Mouse (Mus musculus) lung, embryonic 15.5 days (tissue): Measurements from ENCODE around the gene Strn3. TPM values are rescaled to one million over a fixed set of nuclear protein-coding genes. Genes with fewer than 3 reads are reported as not detected.

Experiments used
- ATAC-seq: fragments of 200-750 bp; cut with Nextera tagmentation; 2 replicates; pipeline ENCODE4 v1.8.0; 2017; ENCODE audit warnings: moderate number of reproducible peaks, borderline replicate concordance; ENCODE audit not compliant: low FRiP score, low TSS enrichment; ENCODE audit errors: extremely low read depth
- H3K27ac ChIP-seq: fragments of 300-500 bp; sonication (generic); 2 replicates; pipeline ENCODE4 v1.5.1; 2015; ENCODE audit warnings: moderate library complexity, mild to moderate bottlenecking, inconsistent platforms
- H3K27me3 ChIP-seq: fragments of 300-500 bp; sonication (generic); 2 replicates; pipeline ENCODE4 v1.6.1; 2015; ENCODE audit warnings: inconsistent platforms
- H3K36me3 ChIP-seq: fragments of 300-500 bp; sonication (generic); 2 replicates; pipeline ENCODE4 v1.6.1; 2015; ENCODE audit warnings: inconsistent platforms
- H3K4me1 ChIP-seq: fragments of 300-500 bp; sonication (generic); 2 replicates; pipeline ENCODE4 v1.6.1; 2015; ENCODE audit warnings: inconsistent platforms
- H3K4me2 ChIP-seq: fragments of 300-500 bp; sonication (generic); 2 replicates; pipeline ENCODE4 v1.6.1; 2015; ENCODE audit warnings: inconsistent platforms, mild to moderate bottlenecking, moderate library complexity
- H3K4me3 ChIP-seq: fragments of 300-500 bp; sonication (generic); 2 replicates; pipeline ENCODE4 v1.5.1; 2015; ENCODE audit warnings: mild to moderate bottlenecking, inconsistent platforms
- H3K9ac ChIP-seq: fragments of 300-500 bp; sonication (generic); 2 replicates; pipeline ENCODE4 v1.6.1; 2015; ENCODE audit warnings: inconsistent platforms
- H3K9me3 ChIP-seq: fragments of 300-500 bp; sonication (generic); 2 replicates; pipeline ENCODE4 v1.6.1; 2016; ENCODE audit warnings: inconsistent platforms
- WGBS: fragments of 180-500 bp; shearing (Covaris S2); methylation state at CpG from one replicate; pipeline ENCODE4 v1.1.7; 2015; 5-methylcytosine and 5-hydroxymethylcytosine counted together
- polyA plus RNA-seq: library from polyadenylated mRNA; unstranded; fragments of >200 nt; fragmentation: Nextera tagmentation; extraction: Ambion mirVana; gene quantifications from 2 replicates; pipeline ENCODE4 v1.2.1, GENCODE M21; 2015

Gene Strn3
- polyA plus RNA-seq, 1 experiment from 2014 or later, result 43.5 TPM

GRCm38 (mm10) chr12:51641871-51642270 is 49.8 kb downstream of the Strn3 start:
- Histone ChIP-seq H3K9me3 (no peaks in the 10 kb centered on the region), H3K9ac (no peak overlapping the region), H3K4me3 (no peak overlapping the region), H3K4me1 (no peaks in the 10 kb centered on the region), H3K27me3 (no peaks in the 10 kb centered on the region), H3K4me2 (no peak overlapping the region), H3K36me3 (0 out of 2 replicates have a peak, but pooled peaks cover 4% of the 10 kb centered on the region), H3K27ac (no peak overlapping the region)
- WGBS, result 16% methylated on average over 6 of the region's 6 CpGs
- ATAC-seq, result no peak

- H3K27me3 ChIP-seq, result no peaks in the 10 kb centered on the region
- H3K27ac ChIP-seq, result no peak overlapping the region
- H3K36me3 ChIP-seq, result 0 out of 2 replicates have a peak, but pooled peaks cover under 1% of the 10 kb centered on the region
- H3K9me3 ChIP-seq, result no peaks in the 10 kb centered on the region
- H3K4me3 ChIP-seq, result no peak overlapping the region
- H3K4me2 ChIP-seq, result no peak overlapping the region
- ATAC-seq, result no peak
- no peaks in the 10 kb centered on the region for H3K4me1 ChIP-seq
- no peak overlapping the region for H3K9ac ChIP-seq
- 25% methylated on average over 2 of the region's 2 CpGs for WGBS
Measured at GRCm38 (mm10) chr12:51636689-51637470, 54.8 kb downstream of the Strn3 start.

GRCm38 (mm10) chr12:51636260-51636659 is 55.4 kb downstream of the Strn3 start:
- no peak for ATAC-seq
- H3K4me1 ChIP-seq, result no peaks in the 10 kb centered on the region
- H3K9me3 ChIP-seq, result no peaks in the 10 kb centered on the region
- no peak overlapping the region for H3K27ac ChIP-seq
- H3K9ac ChIP-seq, result no peak overlapping the region
- no peaks in the 10 kb centered on the region for H3K36me3 ChIP-seq
- H3K4me2 ChIP-seq, result no peak overlapping the region
- H3K4me3 ChIP-seq, result no peak overlapping the region
- WGBS, result 81% methylated on average over 2 of the region's 2 CpGs
- H3K27me3 ChIP-seq, result no peaks in the 10 kb centered on the region

- 69% methylated on average over 4 of the region's 4 CpGs for WGBS
- Histone ChIP-seq H3K4me1 (no peaks in the 10 kb centered on the region), H3K36me3 (no peaks in the 10 kb centered on the region), H3K4me2 (no peak overlapping the region), H3K9ac (no peak overlapping the region), H3K27ac (no peak overlapping the region), H3K4me3 (no peak overlapping the region), H3K27me3 (no peaks in the 10 kb centered on the region), H3K9me3 (no peaks in the 10 kb centered on the region)
- ATAC-seq, result no peak
Measured at GRCm38 (mm10) chr12:51633481-51633880, 58.2 kb downstream of the Strn3 start.

GRCm38 (mm10) chr12:51623366-51623694 is 68.4 kb downstream of the Strn3 start:
- Histone ChIP-seq H3K4me2 (no peak overlapping the region), H3K9ac (no peak overlapping the region), H3K4me1 (no peaks in the 10 kb centered on the region), H3K4me3 (no peak overlapping the region), H3K9me3 (no peaks in the 10 kb centered on the region), H3K27me3 (no peaks in the 10 kb centered on the region), H3K36me3 (peaks cover 31% of the 10 kb centered on the region; the same call in 1 of the 2 replicates), H3K27ac (no peak overlapping the region)
- ATAC-seq, result no peak

GRCm38 (mm10) chr12:51622670-51623365 is 68.9 kb downstream of the Strn3 start:
- ATAC-seq, result no peak
- H3K27me3 ChIP-seq, result no peaks in the 10 kb centered on the region
- H3K9me3 ChIP-seq, result no peaks in the 10 kb centered on the region
- no peak overlapping the region for H3K4me3 ChIP-seq
- no peak overlapping the region for H3K27ac ChIP-seq
- no peaks in the 10 kb centered on the region for H3K4me1 ChIP-seq
- H3K4me2 ChIP-seq, result no peak overlapping the region
- 79% methylated on average over 5 of the region's 5 CpGs for WGBS
- H3K36me3 ChIP-seq, result peaks cover 34% of the 10 kb centered on the region; the same call in 1 of the 2 replicates
- H3K9ac ChIP-seq, result no peak overlapping the region

GRCm38 (mm10) chr12:51621161-51621560 is 70.5 kb downstream of the Strn3 start:
- H3K9ac ChIP-seq, result no peak overlapping the region
- H3K27me3 ChIP-seq, result no peaks in the 10 kb centered on the region
- no peak overlapping the region for H3K4me2 ChIP-seq
- H3K9me3 ChIP-seq, result no peaks in the 10 kb centered on the region
- ATAC-seq, result no peak
- WGBS, result 90% methylated on average over 5 of the region's 5 CpGs
- peaks cover 42% of the 10 kb centered on the region for H3K36me3 ChIP-seq
- no peaks in the 10 kb centered on the region for H3K4me1 ChIP-seq
- H3K4me3 ChIP-seq, result no peak overlapping the region
- no peak overlapping the region for H3K27ac ChIP-seq

GRCm38 (mm10) chr12:51620572-51620971 is 71.1 kb downstream of the Strn3 start:
- no peaks in the 10 kb centered on the region for H3K4me1 ChIP-seq
- peaks cover 46% of the 10 kb centered on the region for H3K36me3 ChIP-seq
- no peaks in the 10 kb centered on the region for H3K9me3 ChIP-seq
- ATAC-seq, result no peak
- no peak overlapping the region for H3K4me2 ChIP-seq
- no peak overlapping the region for H3K27ac ChIP-seq
- H3K27me3 ChIP-seq, result no peaks in the 10 kb centered on the region
- no peak overlapping the region for H3K9ac ChIP-seq
- no peak overlapping the region for H3K4me3 ChIP-seq

- Histone ChIP-seq H3K27ac (no peak overlapping the region), H3K36me3 (peaks cover 31% of the 10 kb centered on the region)
Measured at GRCm38 (mm10) chr12:51612361-51612760, 79.3 kb downstream of the Strn3 start.

GRCm38 (mm10) chr12:51606138-51606537 is 85.6 kb downstream of the Strn3 start:
- no peak overlapping the region for H3K4me2 ChIP-seq
- H3K36me3 ChIP-seq, result peaks cover 8% of the 10 kb centered on the region
- 89% methylated on average over 4 of the region's 4 CpGs for WGBS

More at GRCm38 (mm10) chr12:51612361-51612760, 79.3 kb downstream of the Strn3 start:
- Histone ChIP-seq H3K4me3 (no peak overlapping the region), H3K27me3 (no peaks in the 10 kb centered on the region), H3K4me1 (no peaks in the 10 kb centered on the region), H3K9me3 (no peaks in the 10 kb centered on the region), H3K4me2 (no peak overlapping the region), H3K9ac (no peak overlapping the region)
- no peak for ATAC-seq
- WGBS, result 85% methylated on average over 5 of the region's 5 CpGs

GRCm38 (mm10) chr12:51603306-51603705 is 88.4 kb downstream of the Strn3 start:
- no peak for ATAC-seq
- WGBS, result 95% methylated on average over 10 of the region's 10 CpGs

More at GRCm38 (mm10) chr12:51606138-51606537, 85.6 kb downstream of the Strn3 start:
- Histone ChIP-seq H3K27me3 (no peaks in the 10 kb centered on the region), H3K9ac (no peak overlapping the region), H3K4me3 (no peak overlapping the region), H3K27ac (no peak overlapping the region), H3K4me1 (no peaks in the 10 kb centered on the region), H3K9me3 (no peaks in the 10 kb centered on the region)
- ATAC-seq, result no peak

GRCm38 (mm10) chr12:51594030-51594470 is 97.6 kb downstream of the Strn3 start:
- no peaks in the 10 kb centered on the region for H3K36me3 ChIP-seq
- peak overlapping the region; percentile 27; the same call in 1 of the 2 replicates for H3K9ac ChIP-seq
- WGBS, result 3% methylated on average over 18 of the region's 18 CpGs
- H3K4me1 ChIP-seq, result peaks cover 19% of the 10 kb centered on the region
- H3K4me2 ChIP-seq, result peak overlapping the region; percentile 99
- ATAC-seq, result no peak
- H3K27ac ChIP-seq, result no peak overlapping the region
- no peaks in the 10 kb centered on the region for H3K9me3 ChIP-seq
- peak overlapping the region; percentile 49 for H3K4me3 ChIP-seq
- peaks cover 53% of the 10 kb centered on the region for H3K27me3 ChIP-seq

More at GRCm38 (mm10) chr12:51603306-51603705, 88.4 kb downstream of the Strn3 start:
- no peak overlapping the region for H3K4me3 ChIP-seq
- no peak overlapping the region for H3K27ac ChIP-seq
- H3K4me2 ChIP-seq, result no peak overlapping the region
- H3K27me3 ChIP-seq, result no peaks in the 10 kb centered on the region
- H3K9me3 ChIP-seq, result no peaks in the 10 kb centered on the region
- H3K36me3 ChIP-seq, result no peaks in the 10 kb centered on the region; the same call in 1 of the 2 replicates
- H3K4me1 ChIP-seq, result no peaks in the 10 kb centered on the region
- no peak overlapping the region for H3K9ac ChIP-seq
